ENCODE assay signal across 9 mouse cellular contexts in genomic region chr11:96876300-96877040, GRCm38 (mm10). TPM values are rescaled to one million over a fixed set of nuclear protein-coding genes. Genes with fewer than 3 reads are reported as not detected.
DNase-seq lines count a peak whose midpoint lies in the region; TF ChIP-seq lines count a peak whose summit lies in the region.
"Had no signal": no experiment of that assay in that cellular context is flagged by ENCODE, and none has a peak within 500 bp of the region (broad histone marks: within the 10 kb centered on the region; RNA-seq: fewer than 3 reads in every experiment).

No protein-coding gene starts in this region.

- TF ChIP-seq CTCF in testis, adult 2 months (IDR thresholded peaks at IDR 0.05; ENCODE audit: control insufficient read depth, insufficient read depth, insufficient replicate concordance, low read depth, low read length): no peak

- H3K4me3 ChIP-seq in testis, adult 2 months (ENCODE audit: control insufficient read depth, low read depth, low read length): no peak overlapping the region
- H3K4me3 ChIP-seq in midbrain, embryonic 10.5 days: peak overlapping the region; percentile 48

- H3K27me3 ChIP-seq in testis, adult 2 months (ENCODE audit: control insufficient read depth, insufficient read depth, low read length): no peaks in the 10 kb centered on the region
- H3K27me3 ChIP-seq in midbrain, embryonic 10.5 days (ENCODE audit: low read depth, poor library complexity, severe bottlenecking): no peaks in the 10 kb centered on the region

- DNase-seq in frontal cortex, postnatal 10 days (ENCODE audit: low spot score in 2 of 2): peak; percentile 16 to 27
- DNase-seq in frontal cortex, postnatal 36 days (ENCODE audit: low spot score in 2 of 2): no peak
- no peak for DNase-seq in testis, postnatal 14 days (ENCODE audit: low spot score)
- peak; percentile 80 for DNase-seq in midbrain, embryonic 10.5 days (ENCODE audit: low spot score)
- no peak for DNase-seq in B cell, adult 2 months
- no peak for DNase-seq in adrenal gland, postnatal 14 days
- DNase-seq in adipocyte (ENCODE audit: low spot score): no peak

- peaks cover 29% of the 10 kb centered on the region for H3K4me1 ChIP-seq in testis, adult 2 months (ENCODE audit: control insufficient read depth, insufficient read depth, low read length)
- peaks cover 93% of the 10 kb centered on the region for H3K4me1 ChIP-seq in midbrain, embryonic 10.5 days

- no peaks in the 10 kb centered on the region for H3K36me3 ChIP-seq in testis, adult 2 months (ENCODE audit: control insufficient read depth, insufficient read depth, low read length)
- H3K36me3 ChIP-seq in midbrain, embryonic 10.5 days: no peaks in the 10 kb centered on the region

- 2% methylated on average over 13 of the region's 13 CpGs for WGBS in midbrain, embryonic 10.5 days

- H3K27ac ChIP-seq in testis, adult 2 months (ENCODE audit: control insufficient read depth, insufficient read depth, low read depth, low read length): 0 out of 2 replicates have a peak overlapping the region, but pooled peaks have one; percentile 1
- peak overlapping the region; percentile 99 for H3K27ac ChIP-seq in midbrain, embryonic 10.5 days (replicated peaks)

- H3K9me3 ChIP-seq in midbrain, embryonic 10.5 days (replicated peaks): no peaks in the 10 kb centered on the region

- no peak for TF ChIP-seq POLR2A in testis, adult 2 months (IDR thresholded peaks at IDR 0.05; ENCODE audit: control insufficient read depth, low read depth, low read length)

RNA-seq across cellular contexts. Expression of gene Copz2, which starts 26.8 kb away (rescaled TPM):
- polyA plus RNA-seq in testis, adult 2 months (2012; rRNA removed): 5.3 and 6.7 TPM in 2 replicates
- 44.9 and 46.1 TPM in 2 replicates for polyA plus RNA-seq in midbrain, embryonic 10.5 days (2016; fragmentation: Nextera tagmentation; extraction: Ambion mirVana)
- 39.8 and 43.7 TPM in 2 replicates for total RNA-seq in adrenal gland, postnatal 14 days (2021)

RNA-seq across cellular contexts. Expression of gene Cdk5rap3, which starts 39.8 kb away (rescaled TPM):
- polyA plus RNA-seq in testis, adult 2 months (2012; rRNA removed): 75.0 and 77.8 TPM in 2 replicates
- polyA plus RNA-seq in midbrain, embryonic 10.5 days (2016; fragmentation: Nextera tagmentation; extraction: Ambion mirVana): 116 and 120 TPM in 2 replicates
- total RNA-seq in adrenal gland, postnatal 14 days (2021): 48.6 and 49.9 TPM in 2 replicates

RNA-seq across cellular contexts. Expression of gene Nfe2l1, which starts 46.7 kb away (rescaled TPM):
- 46.7 and 59.1 TPM in 2 replicates for polyA plus RNA-seq in testis, adult 2 months (2012; rRNA removed)
- polyA plus RNA-seq in midbrain, embryonic 10.5 days (2016; fragmentation: Nextera tagmentation; extraction: Ambion mirVana): 71.9 and 78.0 TPM in 2 replicates
- total RNA-seq in adrenal gland, postnatal 14 days (2021): 362 and 371 TPM in 2 replicates

RNA-seq across cellular contexts. Expression of gene Prr15l, which starts 51.4 kb away (rescaled TPM):
- polyA plus RNA-seq in testis, adult 2 months (2012; rRNA removed): 2.1 and 4.0 TPM in 2 replicates
- polyA plus RNA-seq in midbrain, embryonic 10.5 days (2016; fragmentation: Nextera tagmentation; extraction: Ambion mirVana): 0.04 and 0.05 TPM in 2 replicates
- total RNA-seq in adrenal gland, postnatal 14 days (2021): 0.37 TPM in 1 of 2 replicates, not detected in the other
- total RNA-seq: layer of hippocampus, postnatal 36 days had no signal

Comparison
In these comparisons a context has a peak if more than half of its experiments do, and no peak if none do; other contexts are left out.
1. DNase-seq: peak in frontal cortex, postnatal 10 days (2 of 2) and midbrain, embryonic 10.5 days (single experiment); none in frontal cortex, postnatal 36 days (0 of 2), testis, postnatal 14 days (single experiment), B cell, adult 2 months (0 of 2), adrenal gland, postnatal 14 days (single experiment) and adipocyte (single experiment).